Mouse (Mus musculus) ES-CJ7 (cell line): Measurements from ENCODE around the gene Pard3b.

Experiments used
- DNase-seq: peaks from one replicate; pipeline ENCODE4 v3.0.0; 2011; ENCODE audit warnings: low read depth, low spot score

Pard3b gene

DNA sequence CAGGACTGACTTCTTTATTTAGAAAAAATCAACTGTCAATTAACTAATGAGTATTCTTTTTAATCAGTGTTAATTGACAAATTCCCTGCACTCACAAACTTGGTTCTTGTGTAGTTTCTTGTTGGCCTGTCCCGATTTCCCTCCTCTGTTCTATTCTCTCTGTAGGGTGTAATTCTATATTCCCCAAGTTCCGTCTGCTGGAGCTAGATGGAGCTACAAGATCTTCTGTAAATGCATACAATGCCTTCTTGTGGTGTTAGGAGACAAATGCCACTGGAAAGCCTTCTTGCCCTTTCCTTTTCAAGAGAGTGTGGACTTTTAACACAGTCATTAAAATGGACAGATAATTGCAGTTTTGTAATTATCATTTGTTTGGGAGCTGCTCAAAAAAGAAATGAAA, 286.3 kb downstream of the Pard3b start:
- peak; percentile 45 for DNase-seq

DNA sequence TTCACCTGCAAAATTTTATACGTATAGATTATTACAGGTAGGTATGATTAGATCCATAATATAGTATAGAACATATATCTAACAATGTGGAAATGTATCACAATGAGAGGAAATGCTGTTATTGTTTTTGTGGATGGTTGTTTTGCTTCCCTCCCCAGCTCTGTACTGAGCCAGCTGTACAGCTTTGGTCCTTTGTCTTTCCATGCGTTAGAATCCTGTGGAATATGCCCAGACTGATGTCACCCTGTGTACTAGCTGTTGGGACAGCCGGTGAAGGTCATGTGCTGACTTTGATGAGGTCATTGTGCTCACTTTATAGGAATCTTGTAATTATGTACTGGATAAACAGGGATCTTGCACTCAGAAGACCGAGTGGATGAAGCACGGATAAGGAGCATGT, 286.9 kb downstream of the Pard3b start:
- DNase-seq: no peak

DNA sequence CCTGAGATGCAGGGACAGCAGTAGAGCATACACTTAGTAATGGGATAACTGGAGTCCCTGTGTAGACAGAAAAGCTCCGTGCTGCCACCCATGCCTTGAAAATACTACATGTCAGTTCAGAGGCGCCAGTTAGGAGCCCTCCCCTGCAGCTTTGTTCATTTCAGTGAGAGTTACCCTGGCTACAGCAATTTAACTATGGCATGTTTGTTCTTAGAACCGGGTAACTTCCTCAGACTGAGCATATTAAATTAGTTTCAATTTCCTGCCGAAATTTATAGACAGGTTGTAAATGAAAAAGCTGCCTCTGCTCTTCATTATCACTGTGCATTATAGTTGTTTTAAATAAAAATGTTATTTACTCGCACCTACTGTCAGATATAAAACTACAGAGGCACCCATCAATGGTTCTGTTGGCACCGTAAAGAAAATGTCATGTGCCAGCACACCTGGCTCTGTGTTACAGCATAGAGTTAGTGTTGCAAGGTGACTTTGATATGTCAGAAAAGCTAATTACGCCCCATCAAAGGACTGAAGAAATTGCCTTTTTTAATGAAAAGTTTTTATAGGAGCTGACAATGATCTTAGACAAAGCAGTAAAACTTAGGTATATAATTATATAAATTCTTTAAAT, 289.6 kb downstream of the Pard3b start:
- DNase-seq: no peak

DNA sequence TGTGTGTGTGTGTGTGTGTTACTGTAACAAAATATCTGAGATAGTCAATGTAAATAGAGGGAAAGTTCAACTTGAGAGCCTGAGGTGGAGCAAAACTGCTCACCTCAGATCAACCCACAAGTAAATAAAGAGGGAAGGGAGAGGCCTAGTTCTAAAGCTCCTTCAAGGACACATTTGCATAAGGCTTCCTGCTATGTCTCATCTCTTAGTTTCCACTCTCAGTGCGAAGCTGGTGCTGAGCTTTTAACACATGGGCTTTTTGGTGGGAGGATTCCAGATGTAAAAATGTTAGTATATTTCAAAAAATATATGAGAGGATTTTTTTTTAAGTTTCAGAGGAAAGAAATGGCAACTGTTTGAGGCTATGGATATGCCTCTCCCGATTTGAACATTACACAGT, 294.9 kb downstream of the Pard3b start:
- peak; percentile 14 for DNase-seq

DNA sequence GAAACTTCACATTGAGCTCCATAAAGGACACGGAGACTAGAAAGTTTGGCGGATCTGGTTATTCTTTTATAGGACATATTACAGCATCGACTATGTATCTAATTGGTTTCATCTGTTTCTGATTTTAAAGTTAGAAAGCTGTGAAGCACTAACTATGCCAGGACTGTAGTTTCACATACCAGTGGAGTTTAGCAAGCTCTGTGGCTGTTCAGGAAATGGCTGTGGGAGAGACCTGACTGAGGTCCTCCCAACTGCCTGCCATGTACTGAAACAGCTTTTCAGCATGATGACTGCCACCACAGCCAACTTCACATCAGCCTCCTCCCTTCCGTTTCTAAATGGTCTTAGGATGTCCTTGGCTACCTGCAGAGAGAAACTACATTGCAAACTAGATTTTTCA, 296.1 kb downstream of the Pard3b start:
- DNase-seq: no peak

DNA sequence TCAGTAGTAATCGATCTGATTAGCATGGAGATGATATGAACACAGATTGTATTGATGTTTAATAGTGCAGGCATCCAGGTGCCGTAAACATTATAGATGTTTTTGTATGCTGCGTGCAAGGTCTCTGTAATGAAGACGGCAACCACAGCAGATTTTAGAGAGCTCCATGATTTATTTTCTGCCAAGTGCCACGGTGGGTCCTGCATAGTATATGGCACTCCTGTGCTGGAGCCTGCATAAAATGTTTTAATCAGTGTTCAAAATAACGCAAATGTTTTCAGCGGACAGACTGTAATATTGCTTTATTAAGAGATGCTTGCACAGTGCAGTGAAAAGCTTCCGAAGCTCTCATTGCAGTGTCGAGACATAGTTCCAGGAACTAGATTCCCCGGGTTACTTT, 301.3 kb downstream of the Pard3b start:
- DNase-seq: no peak

DNA sequence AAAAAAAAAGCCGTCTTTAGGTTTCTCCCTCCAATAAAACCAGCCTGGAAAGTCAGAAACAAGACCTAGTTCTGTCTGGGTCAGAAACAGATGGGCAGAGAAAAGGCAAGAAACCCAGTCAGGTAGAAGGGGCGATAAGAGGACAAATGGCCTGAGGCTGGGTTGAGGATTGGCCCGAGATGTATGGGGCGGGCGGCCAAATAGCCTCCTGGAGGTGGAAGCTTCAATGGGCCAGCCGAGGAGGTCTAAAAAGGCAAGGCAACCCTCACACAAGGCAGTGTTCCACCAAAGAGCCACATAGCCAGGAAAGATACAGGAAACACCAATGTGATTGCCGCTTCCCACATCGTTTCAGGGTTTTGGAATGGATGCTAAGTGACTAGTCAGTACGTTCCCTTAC, 322.9 kb downstream of the Pard3b start:
- no peak for DNase-seq

DNA sequence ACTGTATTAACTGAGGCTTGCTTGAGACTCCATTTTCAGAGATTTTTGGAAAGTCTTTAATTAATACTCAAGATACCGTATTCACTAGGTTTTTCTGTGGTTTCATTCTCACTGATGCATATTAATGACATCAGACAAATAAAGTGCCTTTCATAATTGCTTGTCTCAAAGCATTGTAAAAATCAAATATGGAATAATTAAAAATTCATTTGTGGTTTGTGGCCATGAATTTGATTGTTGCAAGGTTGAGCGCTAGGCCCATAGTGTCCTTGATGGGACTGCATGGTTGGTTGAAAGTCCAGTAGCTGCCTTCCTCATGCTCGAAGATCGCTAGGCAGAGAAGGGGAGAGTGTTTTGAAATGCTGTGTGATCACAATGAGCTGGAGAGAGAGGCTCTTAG, 323.9 kb downstream of the Pard3b start:
- no peak for DNase-seq

DNA sequence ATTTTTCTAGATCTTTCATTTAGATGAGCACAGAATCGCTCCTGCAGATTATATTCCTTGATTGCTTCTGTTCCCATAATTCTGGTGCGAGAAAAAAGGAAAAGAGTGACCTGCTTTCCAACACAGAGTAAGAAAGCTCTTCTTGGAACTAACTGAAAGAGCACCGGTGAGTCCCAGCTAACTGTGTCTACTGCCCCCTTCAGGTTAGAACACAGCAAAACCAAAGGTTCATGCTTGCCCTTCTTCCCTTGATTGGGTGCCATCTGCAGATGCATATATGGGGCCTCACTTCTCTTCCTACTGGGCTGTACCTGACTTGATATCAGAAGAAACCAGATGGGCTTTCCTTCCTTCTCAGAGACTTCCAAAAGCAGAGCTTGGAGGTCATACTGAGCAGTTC, 328.5 kb downstream of the Pard3b start:
- DNase-seq: peak; percentile 63

DNA sequence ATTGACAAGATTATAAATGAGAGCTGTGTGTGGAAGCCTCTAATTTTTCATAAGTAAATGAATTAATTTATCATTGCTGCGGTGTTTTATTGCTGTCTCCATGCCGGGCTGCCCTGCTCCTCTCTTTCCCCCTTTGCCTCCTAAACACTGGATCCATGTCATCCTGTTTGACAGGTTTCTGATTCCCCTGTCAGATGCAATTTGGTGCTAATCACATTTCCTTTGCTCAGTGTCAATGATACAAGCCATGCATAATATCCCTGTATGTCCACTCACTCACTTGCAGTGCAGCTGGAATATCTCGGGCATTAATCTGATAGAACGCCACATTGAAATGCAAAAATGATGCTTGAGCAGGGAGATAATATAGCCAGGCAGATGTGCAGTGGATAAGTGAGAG, 329.2 kb downstream of the Pard3b start:
- DNase-seq: no peak

DNA sequence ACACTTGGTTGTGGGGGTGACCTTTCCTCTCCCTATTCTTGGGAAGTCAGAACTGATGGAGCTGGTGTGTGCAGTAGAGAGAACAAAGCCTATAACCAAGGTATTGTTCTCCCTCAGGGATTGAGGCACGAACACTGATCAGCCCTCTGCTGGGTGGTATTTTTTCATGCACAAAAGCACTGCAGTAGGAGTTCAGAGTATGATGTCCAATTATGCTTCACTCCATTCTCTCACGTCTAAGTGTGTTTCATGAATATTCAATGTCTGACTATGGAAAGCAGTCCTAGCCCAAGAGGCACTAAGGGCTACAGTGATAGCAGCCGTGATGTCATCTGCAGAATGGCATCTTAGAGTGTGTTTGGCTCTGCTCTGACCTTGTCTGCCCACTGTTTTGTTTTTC, 359.1 kb downstream of the Pard3b start:
- no peak for DNase-seq

DNA sequence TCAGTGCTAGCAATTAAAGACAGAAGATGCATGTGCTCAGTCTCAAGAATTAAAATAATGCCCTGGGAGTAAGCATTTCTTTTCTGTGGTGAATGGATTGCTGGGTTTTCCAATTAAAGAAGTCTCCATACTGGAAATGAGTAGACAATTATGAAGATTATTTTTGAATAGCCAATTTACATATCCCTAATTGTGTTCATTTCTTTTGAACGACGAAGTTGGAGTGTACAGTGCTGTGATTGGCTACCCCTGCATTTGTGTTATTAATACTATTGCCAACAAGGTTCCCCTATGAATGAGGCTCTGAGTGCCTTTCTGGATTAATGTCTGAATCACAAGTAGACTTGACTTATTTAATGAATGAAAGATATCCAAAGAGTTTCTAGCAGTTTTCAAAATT, 370.2 kb downstream of the Pard3b start:
- no peak for DNase-seq

DNA sequence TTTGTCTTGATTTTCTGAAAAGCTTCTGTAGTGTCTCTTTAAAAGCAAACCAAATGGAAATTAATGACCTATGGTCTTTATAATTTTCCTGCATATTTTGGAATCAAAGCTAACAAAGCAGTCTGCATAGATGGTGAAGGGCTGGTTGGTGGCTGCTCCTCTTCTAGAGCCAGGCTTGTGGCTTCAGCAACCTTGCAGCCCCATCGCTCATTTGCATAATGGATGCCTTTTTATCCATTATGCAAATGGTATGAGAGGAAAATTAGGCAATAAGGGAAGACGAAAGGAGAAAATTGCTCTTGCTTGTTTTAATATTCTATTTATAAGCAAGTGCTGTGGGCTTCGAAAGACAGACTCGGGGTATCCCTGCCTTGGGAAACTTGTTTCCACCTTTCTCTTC, 373.1 kb downstream of the Pard3b start:
- DNase-seq: no peak

DNA sequence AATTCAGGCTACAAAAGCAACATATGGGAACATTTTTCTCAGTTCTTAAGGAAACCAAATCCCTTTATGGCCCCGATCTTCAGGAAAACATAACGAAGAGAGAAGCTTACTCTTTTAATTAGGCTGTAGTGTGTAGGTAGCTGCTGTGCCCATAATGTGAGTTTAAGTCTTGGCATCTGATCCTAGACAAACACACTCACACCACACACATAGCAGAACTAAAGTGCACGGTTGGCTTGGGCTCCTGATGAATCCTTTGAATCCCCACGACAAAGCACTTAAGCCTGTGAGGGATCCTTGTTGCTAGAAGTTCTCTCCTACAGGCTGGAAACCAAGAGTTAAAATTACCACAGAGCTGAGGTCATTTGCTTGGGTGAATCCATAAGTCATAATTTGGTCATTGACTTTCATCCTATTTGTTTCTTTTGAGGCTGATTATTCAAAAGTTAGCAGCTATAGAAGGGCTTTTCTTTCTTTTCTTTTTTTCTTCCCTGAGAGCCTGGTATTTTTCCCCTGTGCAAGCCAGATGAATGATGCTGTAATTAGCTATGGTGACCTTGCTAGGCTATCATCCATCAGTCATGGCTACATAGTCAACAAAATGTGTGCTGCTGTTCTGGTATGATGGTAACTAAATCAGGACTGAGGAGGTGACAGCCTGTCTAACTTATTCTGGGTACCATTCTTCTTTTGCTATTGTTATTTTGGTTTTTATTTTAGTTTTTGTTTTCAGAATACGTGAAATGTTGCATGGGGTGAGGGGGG, 378.1 kb downstream of the Pard3b start:
- no peak for DNase-seq

DNA sequence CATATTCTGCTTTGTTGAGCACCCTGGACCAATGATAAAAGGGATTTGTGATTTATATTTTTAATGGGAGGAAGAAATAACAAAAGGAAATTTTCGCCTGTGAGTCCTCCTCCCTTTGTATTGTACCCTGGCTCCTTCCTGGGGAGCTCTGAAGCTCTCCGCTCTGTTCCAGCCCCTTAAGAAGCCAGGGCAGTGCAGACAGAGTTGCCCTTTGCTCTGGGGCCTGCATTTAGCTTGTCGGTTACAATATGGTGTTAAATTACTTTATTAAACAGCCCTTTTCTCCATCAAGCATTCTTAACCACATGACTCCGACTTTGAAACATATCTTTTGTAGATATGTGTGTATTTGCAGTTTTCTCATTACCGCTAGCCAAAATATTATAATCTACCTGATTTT, 379.7 kb downstream of the Pard3b start:
- DNase-seq: no peak

DNA sequence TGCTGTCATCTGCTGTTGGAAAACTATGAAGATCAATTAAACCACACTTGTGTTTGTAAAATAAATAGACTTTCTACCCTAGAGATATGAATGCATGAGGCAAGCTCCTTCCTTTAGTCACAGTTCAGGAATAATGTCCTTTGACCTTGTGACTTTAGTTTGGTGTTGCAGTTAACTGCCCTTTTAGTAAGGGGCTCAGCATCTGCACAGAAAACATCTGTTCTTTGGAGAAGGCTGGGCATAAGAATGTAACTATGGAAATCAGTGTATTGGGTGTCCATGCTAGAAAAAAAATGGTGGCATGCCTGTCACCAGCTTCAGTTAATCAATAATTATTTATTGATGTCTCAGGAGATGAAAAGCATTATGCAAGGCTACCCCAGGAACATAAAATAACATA, 381.1 kb downstream of the Pard3b start:
- no peak for DNase-seq

DNA sequence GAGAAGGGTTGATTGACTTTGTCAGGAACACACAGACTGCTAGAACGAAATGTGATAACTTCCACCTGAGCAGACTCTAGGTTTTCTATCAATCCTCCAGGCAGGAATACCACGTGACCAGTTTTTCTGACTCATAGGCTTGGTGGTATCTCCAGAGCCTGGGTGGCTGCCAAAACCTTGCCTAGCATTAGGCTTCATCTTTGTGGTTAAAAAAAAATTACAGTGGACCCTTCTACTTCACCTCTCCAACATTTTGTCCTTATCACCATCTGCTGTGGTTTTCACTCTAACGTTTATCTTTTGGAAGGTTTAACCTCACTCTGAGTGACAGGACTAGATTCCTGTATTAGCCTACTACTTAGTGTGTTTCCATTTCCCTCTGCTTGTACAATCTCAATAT, 403.1 kb downstream of the Pard3b start:
- no peak for DNase-seq

DNA sequence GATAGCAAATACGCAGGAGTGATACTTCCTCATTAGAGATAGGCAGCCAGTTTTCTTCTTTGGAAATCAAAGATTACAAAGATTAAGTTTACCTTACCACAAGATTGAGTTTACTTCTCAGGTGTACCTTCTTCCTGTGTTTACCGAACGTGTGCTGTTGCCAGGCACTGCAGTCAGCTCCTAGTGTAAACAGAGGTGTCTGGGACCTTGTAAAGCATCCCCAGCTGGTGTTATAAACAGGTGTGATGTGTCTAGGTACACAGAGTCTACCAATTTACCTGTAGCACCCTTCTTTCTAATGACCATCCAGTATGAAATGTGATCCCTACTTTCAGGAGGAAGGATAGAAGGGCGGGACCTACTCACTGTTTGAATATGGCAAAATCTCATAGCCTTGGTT, 410.0 kb downstream of the Pard3b start:
- DNase-seq: no peak

DNA sequence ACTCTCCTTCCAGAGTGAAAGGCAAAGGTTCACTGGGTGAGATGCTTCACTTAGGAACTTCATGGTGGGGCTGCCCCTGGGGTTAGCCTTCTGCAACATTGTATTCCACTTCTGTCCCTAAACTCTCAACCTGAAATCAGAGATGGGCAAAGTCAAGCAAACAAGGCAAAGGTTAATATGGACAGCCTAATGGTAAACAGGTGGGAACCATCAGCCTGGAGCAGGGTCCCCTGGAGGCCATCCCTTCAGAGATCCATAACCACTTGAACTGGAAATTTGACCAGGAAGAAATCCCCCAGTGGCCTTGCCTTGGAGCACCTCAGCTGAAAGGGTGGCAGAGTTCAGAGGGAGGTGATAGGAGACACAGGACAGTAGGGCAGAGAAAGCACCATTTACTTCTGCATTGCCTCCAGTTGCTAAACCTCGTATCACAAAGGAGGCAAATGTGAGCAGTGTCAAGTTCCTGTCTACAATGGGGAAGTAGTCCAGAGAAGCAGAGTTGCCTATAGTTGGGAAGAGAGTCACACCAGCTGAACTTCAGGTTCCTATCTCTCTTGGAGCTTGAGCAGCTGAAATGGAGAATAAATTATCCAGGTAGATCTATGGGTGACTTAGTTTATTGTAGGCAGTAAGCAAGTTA, 412.7 kb downstream of the Pard3b start:
- no peak for DNase-seq

DNA sequence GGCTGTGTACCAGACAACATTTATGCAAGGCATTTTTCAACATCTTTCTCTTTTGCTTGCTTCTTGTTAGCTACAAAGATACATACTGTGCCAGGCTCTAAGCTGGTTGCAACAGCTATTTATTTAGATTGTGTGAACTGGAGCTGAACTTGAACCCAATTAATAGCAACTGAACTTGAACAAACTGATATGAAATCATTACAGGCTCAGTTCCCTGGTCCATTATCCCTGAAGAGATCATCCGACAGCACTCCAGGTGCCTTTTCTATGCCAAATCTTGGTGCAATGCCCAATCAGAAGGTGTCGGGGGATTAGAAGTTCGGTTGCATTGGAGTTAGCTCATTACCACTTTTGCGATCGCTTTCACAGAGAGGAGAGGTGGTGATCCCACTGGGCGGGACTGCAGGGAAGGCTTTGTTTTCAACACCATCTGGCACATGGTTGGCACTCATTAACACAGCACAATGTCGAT, 414.6 kb downstream of the Pard3b start:
- DNase-seq: no peak

DNA sequence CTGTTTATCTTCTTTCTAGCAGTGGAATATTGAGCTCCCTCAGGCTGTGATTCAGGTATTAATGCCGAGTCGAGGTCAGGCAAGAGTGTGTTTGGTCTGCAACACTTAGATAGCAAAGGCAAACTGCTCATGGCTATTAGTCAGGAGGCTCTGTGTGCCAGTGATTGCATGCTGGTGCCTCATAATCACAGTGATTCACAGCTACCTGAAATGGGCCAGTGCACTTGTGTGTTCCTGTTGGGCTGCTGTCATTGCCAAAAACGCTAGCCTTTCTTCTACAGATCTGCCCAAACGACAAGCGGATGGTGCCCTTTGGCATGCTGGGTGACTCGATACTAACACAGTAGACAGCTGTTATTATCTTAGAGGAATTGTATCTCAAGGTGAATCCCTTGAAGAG, 416.7 kb downstream of the Pard3b start:
- DNase-seq: no peak

DNA sequence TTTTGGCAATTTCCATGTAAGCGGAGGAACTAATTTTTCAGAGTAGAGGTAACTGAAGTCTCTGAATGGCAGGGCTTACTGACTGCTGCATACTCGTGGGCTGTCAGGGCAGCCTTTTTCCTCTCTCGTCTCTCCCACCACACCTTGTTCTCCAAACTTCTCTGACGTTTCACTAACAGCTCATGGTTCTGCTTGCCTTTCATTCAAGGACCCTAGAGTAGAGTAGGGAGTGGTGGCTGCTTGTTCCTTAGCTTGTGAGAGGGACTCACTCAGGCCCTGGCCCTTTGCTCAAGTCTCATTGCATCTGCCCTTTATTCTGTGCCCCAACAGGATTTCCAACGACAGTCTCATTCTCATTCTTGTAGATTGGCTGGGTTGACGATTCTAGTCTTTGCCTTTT, 432.0 kb downstream of the Pard3b start:
- DNase-seq: no peak

DNA sequence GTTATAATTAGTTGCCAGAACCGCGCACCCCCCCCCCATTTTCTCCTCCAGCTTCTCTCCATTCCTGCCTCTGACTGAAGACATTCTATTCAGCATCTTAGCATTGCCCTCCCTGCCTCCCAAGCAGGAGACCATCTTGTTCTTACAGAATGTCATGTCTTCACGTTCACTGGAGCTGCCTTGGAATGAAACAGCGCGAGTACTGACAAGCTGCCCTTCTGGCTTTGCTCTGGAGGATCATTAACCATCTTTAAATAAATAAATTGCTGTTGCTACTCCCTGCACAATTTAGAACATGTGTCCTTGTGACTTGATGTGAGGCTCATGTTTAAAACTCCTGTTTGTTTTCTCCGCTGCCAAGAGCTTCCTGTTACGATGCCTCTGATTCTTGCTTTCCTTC, 432.5 kb downstream of the Pard3b start:
- DNase-seq: no peak
